Mouse (Mus musculus) layer of hippocampus, adult 18-20 months (tissue): ENCODE measurements around the gene Chuk. TPM values are rescaled to one million over a fixed set of nuclear protein-coding genes. Genes with fewer than 3 reads are reported as not detected.
"Not testable (repeated sequence)": the region's sequence is repeated elsewhere in the genome, so short reads cannot be mapped to it uniquely, and the experiment has no call there.

Source experiments
- DNase-seq, 2 experiments: peaks; one replicate each; pipeline ENCODE4 v3.0.0; 2022; ENCODE audit warnings: low spot score in 2 of 2
- long read RNA-seq: library from polyadenylated mRNA; stranded (forward); transcript quantifications from one replicate; pipeline ENCODE4 v2.0.0, GENCODE M21; 2021
- total RNA-seq, 2 experiments: library from RNA; stranded (reverse); gene quantifications; 2 replicates each; pipeline ENCODE4 v1.2.3; 2021

Chuk gene
- 10 to 100 TPM; 39.3 to 40.9 TPM for total RNA-seq
- long read RNA-seq, transcript Chuk-201 (21 exons, 3,502 nt), result major isoform, 5 of 15 reads
- long read RNA-seq, partial matches to known transcripts, result 3 of 15 reads
- long read RNA-seq, other reads (novel, unspliced or antisense), result 5 of 15 reads

GRCm38 (mm10) chr19:44106831-44107660 is at the start of gene Chuk:
Gene Chuk (minus strand): TSS chr19:44107480.
- peak; percentile 91 to 95 for DNase-seq

GRCm38 (mm10) chr19:44157005-44157404 is 49.7 kb upstream of the Chuk start:
- DNase-seq, result no peak

- DNase-seq, result no peak
These were observed 46.5 kb upstream of the Chuk start for GRCm38 (mm10) chr19:44153781-44154180.

- no peak for DNase-seq
These were observed 41.7 kb upstream of the Chuk start for GRCm38 (mm10) chr19:44148991-44149390.

GRCm38 (mm10) chr19:44148345-44148744 is 41.1 kb upstream of the Chuk start:
- DNase-seq, result no peak

- no peak for DNase-seq
These were observed 39.7 kb upstream of the Chuk start for GRCm38 (mm10) chr19:44146951-44147350.

GRCm38 (mm10) chr19:44146568-44146879 is 39.2 kb upstream of the Chuk start:
- no peak for DNase-seq

GRCm38 (mm10) chr19:44145702-44146567 is 38.7 kb upstream of the Chuk start, which contains the start of gene Bloc1s2:
Gene Bloc1s2 (minus strand): TSS chr19:44146446.
- peak; percentile 87 to 93 for DNase-seq

GRCm38 (mm10) chr19:44144366-44144765 is 37.1 kb upstream of the Chuk start:
- DNase-seq, result no peak

GRCm38 (mm10) chr19:44135960-44136485 is 28.7 kb upstream of the Chuk start:
- no peak for DNase-seq

- peak; percentile 83 to 94 for DNase-seq
These were observed 28.0 kb upstream of the Chuk start, which contains the start of gene Cwf19l1 for GRCm38 (mm10) chr19:44135072-44135959. Gene Cwf19l1 (minus strand): TSS chr19:44135876.

GRCm38 (mm10) chr19:44132917-44133316 is 25.6 kb upstream of the Chuk start:
- no peak for DNase-seq

GRCm38 (mm10) chr19:44128560-44128959 is 21.3 kb upstream of the Chuk start:
- DNase-seq, result no peak

GRCm38 (mm10) chr19:44127729-44128497 is 20.6 kb upstream of the Chuk start:
- no peak for DNase-seq

- no peak for DNase-seq
These were observed 13.9 kb upstream of the Chuk start for GRCm38 (mm10) chr19:44121137-44121536.

- not testable (repeated sequence) for DNase-seq
These were observed 13.4 kb upstream of the Chuk start for GRCm38 (mm10) chr19:44120686-44121085.

- DNase-seq, result no peak
These were observed 10.5 kb upstream of the Chuk start for GRCm38 (mm10) chr19:44117793-44118192.

- no peak for DNase-seq
These were observed 4.4 kb upstream of the Chuk start for GRCm38 (mm10) chr19:44111706-44112105.

- no peak for DNase-seq
These were observed 3.1 kb upstream of the Chuk start for GRCm38 (mm10) chr19:44110356-44110755.

- DNase-seq, result no peak
These were observed 1.7 kb upstream of the Chuk start for GRCm38 (mm10) chr19:44108996-44109395.
